8 mouse cellular contexts compared by ENCODE assay signal in the genomic region with DNA sequence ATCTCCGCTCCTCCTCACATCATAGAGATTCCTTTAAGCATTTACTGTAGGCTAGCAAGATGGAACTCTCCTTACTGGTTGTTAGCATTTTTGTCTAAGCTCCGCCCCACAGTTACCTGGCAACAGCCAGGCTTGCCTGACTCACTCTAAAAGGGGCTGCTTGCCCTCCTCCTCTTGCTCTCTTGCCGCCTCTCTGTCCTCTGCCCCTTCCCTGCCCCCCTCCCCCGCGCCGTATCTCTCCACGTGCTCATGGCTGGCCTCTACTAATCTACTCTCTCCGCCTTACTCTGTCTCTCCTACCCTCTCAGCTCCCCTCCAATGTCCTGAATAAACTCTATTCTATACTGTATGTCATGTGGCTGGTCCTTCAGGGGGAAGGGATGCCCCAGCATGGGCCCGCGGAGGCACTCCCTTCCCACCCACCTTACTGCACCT. TPM values are rescaled to one million over a fixed set of nuclear protein-coding genes. Genes with fewer than 3 reads are reported as not detected.
A peak's percentile ranks its signal among the peaks of the same experiment; 100 is the strongest.
DNase-seq lines count a peak whose midpoint lies in the region; ATAC-seq lines count a peak whose summit lies in the region.

No protein-coding gene starts in this region.

- no peak overlapping the region for H3K27ac ChIP-seq in intestine, embryonic 14.5 days (ENCODE audit: low read depth)
- H3K27ac ChIP-seq in neural tube, embryonic 11.5 days (ENCODE audit: low read depth, low read length), result no peak overlapping the region

- H3K4me1 ChIP-seq in intestine, embryonic 14.5 days (replicated peaks; ENCODE audit: control insufficient read depth, insufficient read depth, low read length), result 0 out of 2 replicates have a peak, but pooled peaks cover 11% of the 10 kb centered on the region
- peaks cover 5% of the 10 kb centered on the region for H3K4me1 ChIP-seq in neural tube, embryonic 11.5 days (ENCODE audit: control insufficient read depth, insufficient read depth, low read length)

- H3K36me3 ChIP-seq in intestine, embryonic 14.5 days (ENCODE audit: control insufficient read depth, insufficient read depth, low read length), result no peaks in the 10 kb centered on the region
- H3K36me3 ChIP-seq in neural tube, embryonic 11.5 days (ENCODE audit: control insufficient read depth, insufficient read depth, low read length), result no peaks in the 10 kb centered on the region

- H3K4me3 ChIP-seq in intestine, embryonic 14.5 days (ENCODE audit: low read depth, low read length), result peak overlapping the region; percentile 20; the same call in 1 of the 2 replicates
- H3K4me3 ChIP-seq in neural tube, embryonic 11.5 days (ENCODE audit: low read depth, low read length), result peak overlapping the region; percentile 21

- no peak overlapping the region for H3K9ac ChIP-seq in intestine, embryonic 14.5 days (ENCODE audit: low read length)
- H3K9ac ChIP-seq in neural tube, embryonic 11.5 days (ENCODE audit: low read length), result no peak overlapping the region

- 3% methylated on average over 10 of the region's 10 CpGs for WGBS in intestine, embryonic 14.5 days
- WGBS in neural tube, embryonic 11.5 days, result 1% methylated on average over 10 of the region's 10 CpGs

- 0 out of 2 replicates have a peak, but pooled peaks have one; percentile 53 for ATAC-seq in intestine, embryonic 14.5 days (replicated peaks; ENCODE audit: low FRiP score, low TSS enrichment, low read depth)
- peak; percentile 87 for ATAC-seq in neural tube, embryonic 11.5 days (ENCODE audit: insufficient read depth, low FRiP score, low TSS enrichment)
- no peak for ATAC-seq in erythroblast, adult 5-6 weeks (replicated peaks; ENCODE audit: low FRiP score, poor library complexity, severe bottlenecking)

- DNase-seq in adrenal gland, postnatal 36 days, result peak; percentile 5 to 16
- no peak for DNase-seq in adrenal gland, postnatal 10 days
- peak; percentile 5 for DNase-seq in lung, postnatal 10 days
- no peak for DNase-seq in lung, postnatal 36 days
- no peak for DNase-seq in intestine, embryonic 14.5 days (ENCODE audit: low spot score)
- DNase-seq in neural tube, embryonic 11.5 days (ENCODE audit: low spot score), result peak; percentile 57
- DNase-seq in urinary bladder, adult 2 months (ENCODE audit: low spot score), result no peak

- H3K9me3 ChIP-seq in intestine, embryonic 14.5 days (ENCODE audit: control insufficient read depth, low read length), result no peaks in the 10 kb centered on the region
- H3K9me3 ChIP-seq in neural tube, embryonic 11.5 days (ENCODE audit: control insufficient read depth, low read length), result no peaks in the 10 kb centered on the region

- H3K27me3 ChIP-seq in intestine, embryonic 14.5 days (replicated peaks; ENCODE audit: control insufficient read depth, insufficient read depth, low read length), result peaks cover 22% of the 10 kb centered on the region
- H3K27me3 ChIP-seq in neural tube, embryonic 11.5 days (ENCODE audit: control insufficient read depth, insufficient read depth, low read length), result peaks cover 8% of the 10 kb centered on the region; the same call in 1 of the 2 replicates

- peak overlapping the region; percentile 37 for H3K4me2 ChIP-seq in intestine, embryonic 14.5 days (ENCODE audit: low read length)
- peak overlapping the region; percentile 37 for H3K4me2 ChIP-seq in neural tube, embryonic 11.5 days (ENCODE audit: low read depth)

RNA-seq across cellular contexts. Expression of gene Zfp644, which starts 59.9 kb away (rescaled TPM):
- 10 to 100 TPM; 68.9 to 70.1 TPM for total RNA-seq in adrenal gland, postnatal 36 days (2021)
- total RNA-seq in adrenal gland, postnatal 10 days (2021), result 10 to 100 TPM; 64.4 to 78.1 TPM
- 81.6 and 85.1 TPM in 2 replicates for polyA plus RNA-seq in intestine, embryonic 14.5 days (2014; fragmentation: Nextera tagmentation; extraction: Ambion mirVana)
- polyA plus RNA-seq in neural tube, embryonic 11.5 days (2014; fragmentation: Nextera tagmentation; extraction: Ambion mirVana), result 66.8 and 77.1 TPM in 2 replicates
- polyA plus RNA-seq in urinary bladder, adult 2 months (2012; rRNA removed), result 31.7 and 32.3 TPM in 2 replicates
- total RNA-seq in erythroblast, adult 5-6 weeks (2015; ENCODE audit: low replicate concordance), result 48.7 and 51.7 TPM in 2 replicates
- 62.7 and 68.0 TPM in 2 replicates for total RNA-seq in erythroblast, adult 5-6 weeks (2017; ENCODE audit: low replicate concordance)

Comparison
In these comparisons a context has a peak if more than half of its experiments do, and no peak if none do; other contexts are left out.
1. DNase-seq: peak in adrenal gland, postnatal 36 days (2 of 2), lung, postnatal 10 days (single experiment) and neural tube, embryonic 11.5 days (single experiment); none in adrenal gland, postnatal 10 days (single experiment), lung, postnatal 36 days (single experiment), intestine, embryonic 14.5 days (single experiment) and urinary bladder, adult 2 months (single experiment).